Mouse (Mus musculus): ENCODE results near the gene Slc25a11. TPM values are rescaled to one million over a fixed set of nuclear protein-coding genes. Genes with fewer than 3 reads are reported as not detected.

The Slc25a11 gene
- total RNA-seq, 2 experiments from 2014 or later: 124 to 127 TPM

Other genes with a start within 250 kb of the Slc25a11 start
- 10 to 100 TPM; 38.5 to 39.6 TPM for gene Pelp1, start 237.4 kb downstream of the Slc25a11 start, total RNA-seq (2021)
- 10 to 100 TPM; 94.0 to 95.9 TPM for gene Arrb2, start 214.8 kb downstream of the Slc25a11 start, total RNA-seq (2021)
- 10 to 100 TPM; 12.9 to 17.9 TPM for gene Med11, start 195.6 kb downstream of the Slc25a11 start, total RNA-seq (2021)
- gene Zmynd15, start 188.0 kb downstream of the Slc25a11 start, total RNA-seq (2021): 1 to 10 TPM in 1 of 2 experiments, under 1 TPM in 1; 0.62 to 1.2 TPM
- under 1 TPM; 0.62 to 0.78 TPM for gene Cxcl16, start 187.5 kb downstream of the Slc25a11 start, total RNA-seq (2021)
- gene Tm4sf5, start 142.2 kb downstream of the Slc25a11 start, total RNA-seq (2021): 1 to 10 TPM in 1 of 2 experiments, not detected in 1; 1.0 TPM
- gene Vmo1, start 132.9 kb downstream of the Slc25a11 start, total RNA-seq (2021): not detected
- gene Gltpd2, start 128.3 kb downstream of the Slc25a11 start, total RNA-seq (2021): not detected
- 100 to 1,000 TPM; 198 to 203 TPM for gene Psmb6, start 122.1 kb downstream of the Slc25a11 start, total RNA-seq (2021)
- not detected for gene Gm40193, start 114.5 kb downstream of the Slc25a11 start, total RNA-seq (2021)
- 10 to 100 TPM; 21.9 to 24.5 TPM for gene Pld2, start 107.4 kb downstream of the Slc25a11 start, total RNA-seq (2021)
- 100 to 1,000 TPM; 350 to 366 TPM for gene Mink1, start 84.6 kb downstream of the Slc25a11 start, total RNA-seq (2021)
- gene 4930544D05Rik, start 31.6 kb downstream of the Slc25a11 start, total RNA-seq (2021): under 1 TPM; 0.88 TPM
- gene Chrne, start 28.3 kb downstream of the Slc25a11 start, total RNA-seq (2021): under 1 TPM; 0.32 to 0.57 TPM
- not detected for gene Gp1ba, start 8.4 kb downstream of the Slc25a11 start, total RNA-seq (2021)
- gene Rnf167, start 244 bp downstream of the Slc25a11 start, total RNA-seq (2021): 10 to 100 TPM; 70.2 to 72.3 TPM
- 100 to 1,000 TPM; 340 to 380 TPM for gene Pfn1, start 7.2 kb upstream of the Slc25a11 start, total RNA-seq (2021)
- 10 to 100 TPM in 1 of 2 experiments, 1 to 10 TPM in 1; 5.9 to 10.1 TPM for gene Eno3, start 9.7 kb upstream of the Slc25a11 start, total RNA-seq (2021)
- gene Spag7, start 21.9 kb upstream of the Slc25a11 start, total RNA-seq (2021): 10 to 100 TPM; 45.8 to 53.7 TPM
- 100 to 1,000 TPM; 288 to 296 TPM for gene Camta2, start 40.6 kb upstream of the Slc25a11 start, total RNA-seq (2021)
- 1 to 10 TPM; 1.9 to 2.1 TPM for gene Inca1, start 52.7 kb upstream of the Slc25a11 start, total RNA-seq (2021)
- gene Kif1c, start 53.1 kb upstream of the Slc25a11 start, total RNA-seq (2021): 10 to 100 TPM; 66.2 to 68.4 TPM
- gene Zfp3, start 116.7 kb upstream of the Slc25a11 start, total RNA-seq (2021): 10 to 100 TPM; 17.7 to 21.0 TPM
- gene Scimp, start 165.1 kb upstream of the Slc25a11 start, total RNA-seq (2021): not detected
- gene Rabep1, start 197.3 kb upstream of the Slc25a11 start, total RNA-seq (2021): 100 to 1,000 TPM; 107 to 109 TPM

Measured in layer of hippocampus, postnatal 14 days (tissue).